ENCODE assay signal across 9 mouse cellular contexts in the genomic region with DNA sequence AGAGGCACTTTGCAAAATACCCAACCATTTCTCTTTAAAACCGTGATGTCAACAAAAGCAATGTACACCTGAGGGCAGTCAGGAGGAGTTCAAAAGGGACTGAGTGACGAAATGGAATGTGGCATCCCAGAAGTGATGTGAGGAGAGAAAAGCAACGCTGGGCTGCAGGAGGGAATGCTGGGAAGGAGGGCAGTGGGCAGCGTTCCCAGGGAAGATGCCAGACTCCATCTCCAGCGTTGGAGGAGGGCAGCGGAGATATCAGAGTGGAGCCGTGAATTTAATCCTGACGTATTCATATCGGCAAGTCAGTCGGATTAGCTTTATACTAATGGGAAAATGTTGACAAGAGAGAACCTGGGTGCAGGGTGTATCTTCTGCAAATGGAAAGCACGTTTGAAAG.
"Had no signal": no experiment of that assay in that cellular context is flagged by ENCODE, and none has a peak within 500 bp of the region (broad histone marks: within the 10 kb centered on the region; RNA-seq: fewer than 3 reads in every experiment).

No protein-coding gene starts in this region.

- DNase-seq: kidney, postnatal 36 days; liver, embryonic 13.5 days; lung, adult 2 months; lung, postnatal 14 days; lung, postnatal 4 days; right cerebral cortex, adult 18-20 months; right cerebral cortex, postnatal 25 days; thymus, adult 18-20 months; thymus, postnatal 36 days had no signal
